Mouse (Mus musculus) liver, embryonic 12.5 days (tissue): ENCODE measurements around the gene Samd14. TPM values are rescaled to one million over a fixed set of nuclear protein-coding genes. Genes with fewer than 3 reads are reported as not detected.

ENCODE experiments used
- ATAC-seq: fragments of 200-750 bp; cut with Nextera tagmentation; 2 replicates; pipeline ENCODE4 v1.8.0; 2017; ENCODE audit warnings: moderate number of reproducible peaks, mild to moderate bottlenecking, moderate library complexity
- H3K27ac ChIP-seq: fragments of 300-500 bp; sonication (generic); 2 replicates; pipeline ENCODE4 v1.5.1; 2016; ENCODE audit warnings: mild to moderate bottlenecking
- H3K27me3 ChIP-seq: fragments of 300-500 bp; sonication (generic); replicated peaks from 2 replicates; pipeline ENCODE4 v1.6.1; 2016; ENCODE audit warnings: mild to moderate bottlenecking, moderate library complexity
- H3K36me3 ChIP-seq: fragments of 300-500 bp; sonication (generic); 2 replicates; pipeline ENCODE4 v1.6.1; 2016; ENCODE audit warnings: mild to moderate bottlenecking, moderate library complexity
- H3K4me1 ChIP-seq: fragments of 300-500 bp; sonication (generic); 2 replicates; pipeline ENCODE4 v1.6.1; 2016
- H3K4me2 ChIP-seq: fragments of 300-500 bp; sonication (generic); 2 replicates; pipeline ENCODE4 v1.6.1; 2016; ENCODE audit warnings: mild to moderate bottlenecking, moderate library complexity
- H3K4me3 ChIP-seq: fragments of 300-500 bp; sonication (generic); 2 replicates; pipeline ENCODE4 v1.5.1; 2016; ENCODE audit warnings: mild to moderate bottlenecking, moderate library complexity
- H3K9ac ChIP-seq: fragments of 300-500 bp; sonication (generic); 2 replicates; pipeline ENCODE4 v1.6.1; 2016; ENCODE audit warnings: mild to moderate bottlenecking, moderate library complexity
- H3K9me3 ChIP-seq: fragments of 300-500 bp; sonication (generic); replicated peaks from 2 replicates; pipeline ENCODE4 v1.6.1; 2016; ENCODE audit warnings: mild to moderate bottlenecking, moderate library complexity
- WGBS: fragments of 180-500 bp; shearing (Covaris S2); methylation state at CpG from one replicate; pipeline ENCODE4 v1.1.7; 2016; ENCODE audit not compliant: insufficient replicate concordance; 5-methylcytosine and 5-hydroxymethylcytosine counted together
- polyA plus RNA-seq: library from polyadenylated mRNA; unstranded; fragments of >200 nt; fragmentation: Nextera tagmentation; extraction: Ambion mirVana; gene quantifications from 2 replicates; pipeline ENCODE4 v1.2.1, GENCODE M21; 2016

Gene Samd14
- polyA plus RNA-seq, 1 experiment from 2014 or later: 53.8 TPM

GRCm38 (mm10) chr11:94978178-94978915, 31.3 kb upstream of the Samd14 start:
- H3K4me3 ChIP-seq: no peak overlapping the region
- 0 out of 2 replicates have a peak, but pooled peaks cover 7% of the 10 kb centered on the region for H3K27me3 ChIP-seq
- H3K27ac ChIP-seq: no peak overlapping the region
- no peak overlapping the region for H3K9ac ChIP-seq
- ATAC-seq: no peak
- no peaks in the 10 kb centered on the region for H3K36me3 ChIP-seq
- WGBS: 42% methylated on average over 9 of the region's 9 CpGs
- H3K4me2 ChIP-seq: peak overlapping the region; percentile 62
- H3K9me3 ChIP-seq: no peaks in the 10 kb centered on the region
- H3K4me1 ChIP-seq: peaks cover 30% of the 10 kb centered on the region

- Histone ChIP-seq H3K9me3 (no peaks in the 10 kb centered on the region), H3K27ac (peak overlapping the region; percentile 78), H3K4me2 (peak overlapping the region; percentile 62), H3K4me3 (0 out of 2 replicates have a peak overlapping the region, but pooled peaks have one; percentile 19), H3K4me1 (peaks cover 30% of the 10 kb centered on the region), H3K9ac (peak overlapping the region; percentile 55), H3K36me3 (no peaks in the 10 kb centered on the region), H3K27me3 (0 out of 2 replicates have a peak, but pooled peaks cover 5% of the 10 kb centered on the region)
- WGBS: under 1% methylated on average over 20 of the region's 20 CpGs
- peak; percentile 83 for ATAC-seq
These were observed 30.7 kb upstream of the Samd14 start for GRCm38 (mm10) chr11:94978947-94979346.

GRCm38 (mm10) chr11:94979462-94980179, 30.1 kb upstream of the Samd14 start:
- peak; percentile 75 for ATAC-seq
- no peak overlapping the region for H3K4me3 ChIP-seq

GRCm38 (mm10) chr11:94985140-94985539, 24.5 kb upstream of the Samd14 start:
- no peak for ATAC-seq

More at GRCm38 (mm10) chr11:94979462-94980179, 30.1 kb upstream of the Samd14 start:
- H3K36me3 ChIP-seq: no peaks in the 10 kb centered on the region
- peaks cover 37% of the 10 kb centered on the region for H3K4me1 ChIP-seq
- peak overlapping the region; percentile 55 for H3K9ac ChIP-seq
- peak overlapping the region; percentile 62 for H3K4me2 ChIP-seq
- WGBS: 54% methylated on average over 11 of the region's 11 CpGs
- H3K9me3 ChIP-seq: no peaks in the 10 kb centered on the region
- H3K27ac ChIP-seq: peak overlapping the region; percentile 78
- 0 out of 2 replicates have a peak, but pooled peaks cover 3% of the 10 kb centered on the region for H3K27me3 ChIP-seq

GRCm38 (mm10) chr11:94985822-94986221, 23.9 kb upstream of the Samd14 start:
- ATAC-seq: no peak
- 73% methylated on average over 5 of the region's 5 CpGs for WGBS
- peaks cover 64% of the 10 kb centered on the region for H3K4me1 ChIP-seq
- no peak overlapping the region for H3K27ac ChIP-seq
- H3K4me2 ChIP-seq: no peak overlapping the region
- H3K36me3 ChIP-seq: no peaks in the 10 kb centered on the region
- no peaks in the 10 kb centered on the region for H3K9me3 ChIP-seq
- no peak overlapping the region for H3K9ac ChIP-seq
- no peak overlapping the region for H3K4me3 ChIP-seq
- no peaks in the 10 kb centered on the region for H3K27me3 ChIP-seq

More at GRCm38 (mm10) chr11:94985140-94985539, 24.5 kb upstream of the Samd14 start:
- peaks cover 65% of the 10 kb centered on the region for H3K4me1 ChIP-seq
- H3K36me3 ChIP-seq: no peaks in the 10 kb centered on the region
- H3K9me3 ChIP-seq: no peaks in the 10 kb centered on the region
- H3K9ac ChIP-seq: no peak overlapping the region
- H3K27me3 ChIP-seq: no peaks in the 10 kb centered on the region
- no peak overlapping the region for H3K4me3 ChIP-seq
- 51% methylated on average over 1 of the region's 1 CpGs for WGBS
- H3K4me2 ChIP-seq: no peak overlapping the region
- H3K27ac ChIP-seq: no peak overlapping the region

- no peak overlapping the region for H3K4me3 ChIP-seq
- no peak overlapping the region for H3K4me2 ChIP-seq
- 60% methylated on average over 2 of the region's 2 CpGs for whole genome bisulfite sequencing
- no peaks in the 10 kb centered on the region for H3K36me3 ChIP-seq
- H3K27me3 ChIP-seq: no peaks in the 10 kb centered on the region
- no peak overlapping the region for H3K9ac ChIP-seq
- H3K4me1 ChIP-seq: peaks cover 63% of the 10 kb centered on the region
- H3K9me3 ChIP-seq: no peaks in the 10 kb centered on the region
- no peak overlapping the region for H3K27ac ChIP-seq
- ATAC-seq: no peak
These were observed 23.2 kb upstream of the Samd14 start for GRCm38 (mm10) chr11:94986435-94986834.

- 50% methylated on average over 6 of the region's 6 CpGs for WGBS
- H3K9ac ChIP-seq: 0 out of 2 replicates have a peak overlapping the region, but pooled peaks have one; percentile 12
- H3K4me2 ChIP-seq: no peak overlapping the region
These were observed 22.3 kb upstream of the Samd14 start for GRCm38 (mm10) chr11:94987341-94987740.

GRCm38 (mm10) chr11:94987851-94988250, 21.8 kb upstream of the Samd14 start:
- H3K4me1 ChIP-seq: peaks cover 72% of the 10 kb centered on the region

More at GRCm38 (mm10) chr11:94987341-94987740, 22.3 kb upstream of the Samd14 start:
- Histone ChIP-seq H3K4me3 (no peak overlapping the region), H3K27me3 (no peaks in the 10 kb centered on the region), H3K27ac (0 out of 2 replicates have a peak overlapping the region, but pooled peaks have one; percentile 12), H3K4me1 (peaks cover 66% of the 10 kb centered on the region), H3K36me3 (no peaks in the 10 kb centered on the region), H3K9me3 (no peaks in the 10 kb centered on the region)
- no peak for ATAC-seq

GRCm38 (mm10) chr11:94988780-94989561, 20.7 kb upstream of the Samd14 start:
- peaks cover 7% of the 10 kb centered on the region for H3K36me3 ChIP-seq
- WGBS: 28% methylated on average over 10 of the region's 10 CpGs
- no peaks in the 10 kb centered on the region for H3K9me3 ChIP-seq
- no peaks in the 10 kb centered on the region for H3K27me3 ChIP-seq
- peak overlapping the region; percentile 86 for H3K4me3 ChIP-seq
- peak overlapping the region; percentile 95 for H3K9ac ChIP-seq
- peak overlapping the region; percentile 94 for H3K4me2 ChIP-seq
- peaks cover 82% of the 10 kb centered on the region for H3K4me1 ChIP-seq
- H3K27ac ChIP-seq: peak overlapping the region; percentile 90
- ATAC-seq: no peak

More at GRCm38 (mm10) chr11:94987851-94988250, 21.8 kb upstream of the Samd14 start:
- Histone ChIP-seq H3K36me3 (no peaks in the 10 kb centered on the region), H3K9ac (peak overlapping the region; percentile 12; the same call in 1 of the 2 replicates), H3K27ac (peak overlapping the region; percentile 12; the same call in 1 of the 2 replicates), H3K9me3 (no peaks in the 10 kb centered on the region), H3K4me2 (peak overlapping the region; percentile 94), H3K27me3 (no peaks in the 10 kb centered on the region), H3K4me3 (no peak overlapping the region)
- 75% methylated on average over 8 of the region's 8 CpGs for WGBS
- ATAC-seq: no peak

- under 1% methylated on average over 12 of the region's 12 CpGs for whole genome bisulfite sequencing
- Histone ChIP-seq H3K4me2 (peak overlapping the region; percentile 94), H3K36me3 (peaks cover 13% of the 10 kb centered on the region), H3K4me3 (peak overlapping the region; percentile 86), H3K9ac (peak overlapping the region; percentile 95), H3K27me3 (no peaks in the 10 kb centered on the region), H3K4me1 (peaks cover 82% of the 10 kb centered on the region), H3K27ac (peak overlapping the region; percentile 90), H3K9me3 (no peaks in the 10 kb centered on the region)
- peak; percentile 58 for ATAC-seq
These were observed 20.1 kb upstream of the Samd14 start for GRCm38 (mm10) chr11:94989562-94990017.

GRCm38 (mm10) chr11:94990102-94990748, 19.5 kb upstream of the Samd14 start:
- H3K4me1 ChIP-seq: peaks cover 82% of the 10 kb centered on the region
- H3K9me3 ChIP-seq: no peaks in the 10 kb centered on the region
- 30% methylated on average over 6 of the region's 6 CpGs for WGBS
- peak overlapping the region; percentile 90 for H3K27ac ChIP-seq
- peak overlapping the region; percentile 86 for H3K4me3 ChIP-seq
- peak; percentile 5; the same call in 1 of the 2 replicates for ATAC-seq
- peak overlapping the region; percentile 95 for H3K9ac ChIP-seq
- H3K36me3 ChIP-seq: peaks cover 19% of the 10 kb centered on the region
- H3K27me3 ChIP-seq: no peaks in the 10 kb centered on the region
- H3K4me2 ChIP-seq: peak overlapping the region; percentile 94
